Mouse (Mus musculus) cortical plate, adult 2 months (tissue): ENCODE results near the gene Arl4c.

ENCODE experiments used
- CTCF ChIP-seq: fragments of 200-500 bp; IDR thresholded peaks from 2 replicates; pipeline ENCODE4 v1.5.1; 2011; ENCODE audit warnings: mild to moderate bottlenecking, control low read depth, low read length; ENCODE audit not compliant: insufficient read depth; ENCODE audit errors: extremely low read depth
- POLR2A ChIP-seq: fragments of 200-500 bp; IDR thresholded peaks from 2 replicates; pipeline ENCODE4 v1.6.1; 2011; ENCODE audit warnings: mild to moderate bottlenecking, low read length, control low read depth; ENCODE audit not compliant: insufficient read depth; ENCODE audit errors: extremely low read depth

DNA sequence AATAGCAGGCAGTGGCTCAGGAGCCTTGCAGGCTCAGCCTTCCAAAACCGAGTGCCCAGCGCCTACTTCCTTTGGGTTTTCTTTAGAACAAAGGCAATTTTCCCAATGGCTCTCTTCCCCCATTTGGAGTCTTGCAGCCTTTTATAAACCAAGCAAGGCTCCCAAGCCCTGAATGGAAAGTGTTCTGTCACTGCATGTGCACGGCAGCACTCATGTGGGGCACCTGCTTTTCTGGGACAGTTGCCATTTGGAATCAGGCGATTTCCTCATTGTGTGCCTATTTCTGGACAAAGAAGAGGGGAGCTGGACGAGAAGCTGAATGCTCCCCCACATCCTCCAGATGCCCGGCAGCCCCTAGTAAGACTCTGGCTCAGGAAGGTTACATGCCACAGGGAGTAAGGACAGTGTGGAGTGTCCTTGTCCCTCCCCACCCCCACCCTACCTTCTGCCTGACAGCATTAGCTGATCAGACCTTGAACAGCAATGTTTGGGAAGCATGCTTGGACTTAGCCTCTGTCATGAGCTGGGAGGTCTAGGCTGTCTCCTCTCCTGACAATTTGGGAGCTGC is 43.6 kb downstream of the Arl4c start:
- TF ChIP-seq POLR2A, result no peak
- no peak for TF ChIP-seq CTCF
